Mouse (Mus musculus): ENCODE data around the gene Pim1. TPM values are rescaled to one million over a fixed set of nuclear protein-coding genes. Genes with fewer than 3 reads are reported as not detected.

Gene Pim1
- total and polyA plus RNA-seq, 3 experiments, result 75.8 to 178 (median 133) TPM

- no peaks in the 10 kb centered on the region for H3K36me3 ChIP-seq (replicated peaks in 1 of 2; ENCODE audit: control insufficient read depth in 1 of 2, insufficient read depth in 1 of 2, low read length in 1 of 2)
- H3K4me2 ChIP-seq (ENCODE audit: insufficient read depth, low read depth, poor library complexity, severe bottlenecking), result no peak overlapping the region
- dilution Hi-C loops (cut with MboI; ENCODE audit: extremely low pct_ligation_motif_present, extremely low pct_unique_long_range_greater_than_20kb, low sequenced_read_pairs), result no loop called here
- in situ Hi-C loops (cut with MboI; ENCODE audit: low pct_ligation_motif_present, low pct_unique_long_range_greater_than_20kb, low sequenced_read_pairs), result no loop called here
- no peak overlapping the region for H3K4me3 ChIP-seq (replicated peaks in 1 of 3; ENCODE audit: low read depth in 2 of 3, low read length in 2 of 3, poor library complexity in 1 of 3)
- H3K9me3 ChIP-seq (replicated peaks; ENCODE audit: low read length), result peaks cover 11% of the 10 kb centered on the region
- DNase-seq (ENCODE audit: extremely low read depth), result no peak
- H3K27ac ChIP-seq (ENCODE audit: insufficient read depth, low read depth), result no peak overlapping the region
- H3K27me3 ChIP-seq (replicated peaks), result peaks cover 2% of the 10 kb centered on the region
- H3K4me1 ChIP-seq (ENCODE audit: control insufficient read depth in 1 of 2, insufficient read depth in 2 of 2), result peaks cover 2 to 3% of the 10 kb centered on the region in 2 experiments; a peak in 1 of 4 replicates
- no peaks in the 10 kb centered on the region for H3K79me2 ChIP-seq (replicated peaks; ENCODE audit: control insufficient read depth, extremely low read depth, insufficient read depth, poor library complexity, severe bottlenecking)
- H3K9ac ChIP-seq (ENCODE audit: insufficient read depth, low read depth), result no peak overlapping the region
- no peak for TF ChIP-seq USF2 (conservative IDR thresholded peaks at IDR 0.05; ENCODE audit: low read depth, low read length)
- TF ChIP-seq MXI1 (IDR thresholded peaks at IDR 0.05; ENCODE audit: low read depth, low read length), result no peak
- no peak for TF ChIP-seq ZKSCAN1 (IDR thresholded peaks at IDR 0.05; ENCODE audit: borderline replicate concordance, low read depth, low read length)
- TF ChIP-seq MAZ (IDR thresholded peaks at IDR 0.05; ENCODE audit: low read depth, low read length), result no peak
- no peak for TF ChIP-seq ZC3H11A (IDR thresholded peaks at IDR 0.05; ENCODE audit: low read depth, low read length)
- TF ChIP-seq E2F4 (IDR thresholded peaks at IDR 0.05; ENCODE audit: insufficient replicate concordance, low read depth, low read length), result no peak
- no peak for TF ChIP-seq CHD2 (IDR thresholded peaks at IDR 0.05; ENCODE audit: low read length)
- no peak for TF ChIP-seq ELF1 (IDR thresholded peaks at IDR 0.05; ENCODE audit: low read depth, low read length)
- no peak for TF ChIP-seq TBP (conservative IDR thresholded peaks at IDR 0.05; ENCODE audit: low read depth, low read length)
Measured at GRCm38 (mm10) chr17:29533866-29534265, 43.3 kb downstream of the Pim1 start.

DNA sequence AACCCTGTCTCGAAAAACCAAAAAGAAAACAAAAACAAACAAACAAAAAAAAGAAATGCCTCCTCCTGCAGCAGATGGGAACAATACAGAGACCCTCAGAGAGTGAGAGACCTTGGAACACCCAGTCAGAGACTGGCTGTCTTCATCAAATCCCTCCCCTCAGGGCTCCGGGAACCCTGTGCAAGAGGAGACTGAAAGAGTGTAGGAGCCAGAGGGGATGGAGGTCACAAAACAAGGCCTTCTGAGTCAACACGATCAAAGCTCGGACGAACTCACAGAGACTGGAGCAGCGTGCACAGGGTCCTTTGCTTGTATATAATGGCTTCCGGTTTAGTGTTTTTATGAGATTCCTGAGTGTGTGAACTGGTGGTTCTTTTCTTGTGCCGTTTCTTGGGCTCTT, 49.9 kb downstream of the Pim1 start:
- peaks cover 5% of the 10 kb centered on the region for H3K9me3 ChIP-seq (replicated peaks; ENCODE audit: low read length)
- in situ Hi-C loops (cut with MboI; ENCODE audit: low pct_ligation_motif_present, low pct_unique_long_range_greater_than_20kb, low sequenced_read_pairs), result no loop called here
- H3K27ac ChIP-seq (ENCODE audit: insufficient read depth, low read depth), result no peak overlapping the region
- no peak for DNase-seq (ENCODE audit: extremely low read depth)
- H3K4me1 ChIP-seq (ENCODE audit: control insufficient read depth in 1 of 2, insufficient read depth in 2 of 2), result no peaks in the 10 kb centered on the region
- no peak for TF ChIP-seq JUN (IDR thresholded peaks at IDR 0.05; ENCODE audit: insufficient read depth, low read depth, low read length)
- H3K4me3 ChIP-seq (replicated peaks in 1 of 3; ENCODE audit: low read depth in 2 of 3, low read length in 2 of 3, poor library complexity in 1 of 3), result no peak overlapping the region
- no peaks in the 10 kb centered on the region for H3K79me2 ChIP-seq (replicated peaks; ENCODE audit: control insufficient read depth, extremely low read depth, insufficient read depth, poor library complexity, severe bottlenecking)
- dilution Hi-C loops (cut with MboI; ENCODE audit: extremely low pct_ligation_motif_present, extremely low pct_unique_long_range_greater_than_20kb, low sequenced_read_pairs), result no loop called here
- H3K27me3 ChIP-seq (replicated peaks), result no peaks in the 10 kb centered on the region
- no peaks in the 10 kb centered on the region for H3K36me3 ChIP-seq (replicated peaks in 1 of 2; ENCODE audit: control insufficient read depth in 1 of 2, insufficient read depth in 1 of 2, low read length in 1 of 2)
- H3K9ac ChIP-seq (ENCODE audit: insufficient read depth, low read depth), result no peak overlapping the region
- no peak overlapping the region for H3K4me2 ChIP-seq (ENCODE audit: insufficient read depth, low read depth, poor library complexity, severe bottlenecking)

- Histone ChIP-seq H3K4me3 (replicated peaks in 1 of 3; ENCODE audit: low read depth in 2 of 3, low read length in 2 of 3, poor library complexity in 1 of 3) (no peak overlapping the region), H3K79me2 (replicated peaks; ENCODE audit: control insufficient read depth, extremely low read depth, insufficient read depth, poor library complexity, severe bottlenecking) (no peaks in the 10 kb centered on the region), H3K27me3 (replicated peaks) (no peaks in the 10 kb centered on the region), H3K9ac (ENCODE audit: insufficient read depth, low read depth) (no peak overlapping the region), H3K36me3 (replicated peaks in 1 of 2; ENCODE audit: control insufficient read depth in 1 of 2, insufficient read depth in 1 of 2, low read length in 1 of 2) (no peaks in the 10 kb centered on the region), H3K4me2 (ENCODE audit: insufficient read depth, low read depth, poor library complexity, severe bottlenecking) (no peak overlapping the region), H3K27ac (ENCODE audit: insufficient read depth, low read depth) (no peak overlapping the region), H3K4me1 (ENCODE audit: control insufficient read depth in 1 of 2, insufficient read depth in 2 of 2) (no peaks in the 10 kb centered on the region), H3K9me3 (replicated peaks; ENCODE audit: low read length) (peaks cover 10% of the 10 kb centered on the region)
- TF ChIP-seq POLR2A (IDR thresholded peaks at IDR 0.05; ENCODE audit: low read depth, low read length) (no peak), MYC (IDR thresholded peaks at IDR 0.05; ENCODE audit: low read depth, low read length) (no peak), USF1 (IDR thresholded peaks at IDR 0.05; ENCODE audit: low read depth, low read length) (no peak), PAX5 (IDR thresholded peaks at IDR 0.05; ENCODE audit: low read length) (no peak), UBTF (IDR thresholded peaks at IDR 0.05; ENCODE audit: low read depth, low read length) (no peak), IRF4 (IDR thresholded peaks at IDR 0.05; ENCODE audit: low read depth, low read length) (no peak), MXI1 (IDR thresholded peaks at IDR 0.05; ENCODE audit: low read depth, low read length) (no peak), MAFK (IDR thresholded peaks at IDR 0.05; ENCODE audit: insufficient replicate concordance, low read length) (no peak), KAT2A (IDR thresholded peaks at IDR 0.05; ENCODE audit: insufficient replicate concordance, low read length) (no peak), SIN3A (IDR thresholded peaks at IDR 0.05; ENCODE audit: low read length) (no peak), EP300 (IDR thresholded peaks at IDR 0.05; ENCODE audit: low read length) (no peak), MEF2A (IDR thresholded peaks at IDR 0.05; ENCODE audit: borderline replicate concordance, low read depth, low read length) (no peak), SMC3 (IDR thresholded peaks at IDR 0.05; ENCODE audit: low read depth, low read length) (no peak), GABPA (IDR thresholded peaks at IDR 0.05; ENCODE audit: insufficient replicate concordance, low read depth, low read length) (no peak), ZKSCAN1 (IDR thresholded peaks at IDR 0.05; ENCODE audit: borderline replicate concordance, low read depth, low read length) (no peak), NRF1 (IDR thresholded peaks at IDR 0.05; ENCODE audit: low read depth, low read length) (no peak), JUND (conservative IDR thresholded peaks at IDR 0.05; ENCODE audit: low read depth, low read length) (no peak), TBP (conservative IDR thresholded peaks at IDR 0.05; ENCODE audit: low read depth, low read length) (no peak), CTCF (conservative IDR thresholded peaks at IDR 0.05 in 1 of 2, IDR thresholded peaks at IDR 0.05 in 1 of 2; ENCODE audit: low read depth in 2 of 2, low read length in 2 of 2) (no peak)
- in situ Hi-C loops (cut with MboI; ENCODE audit: low pct_ligation_motif_present, low pct_unique_long_range_greater_than_20kb, low sequenced_read_pairs) (no loop called here), dilution Hi-C loops (cut with MboI; ENCODE audit: extremely low pct_ligation_motif_present, extremely low pct_unique_long_range_greater_than_20kb, low sequenced_read_pairs) (no loop called here)
- no peak for DNase-seq (ENCODE audit: extremely low read depth)
Measured at GRCm38 (mm10) chr17:29541419-29541818, 50.9 kb downstream of the Pim1 start.

Measured in CH12.LX (cell line).